Mouse (Mus musculus) lung, embryonic 14.5 days (tissue): ENCODE measurements at regions not wholly inside any gene's neighbourhood (a gene's known extent, or its start where the extent isn't known, plus 50 kb on each side); places are given as distances from the start of the nearest gene placed in this dataset.

ENCODE experiments used
- ATAC-seq: fragments of 200-750 bp; cut with Nextera tagmentation; 2 replicates; pipeline ENCODE4 v1.8.0; 2017; ENCODE audit warnings: mild to moderate bottlenecking, moderate TSS enrichment, moderate library complexity; ENCODE audit not compliant: insufficient read depth
- DNase-seq: peaks from one replicate; pipeline ENCODE4 v3.0.0-alpha.2; 2015
- H3K27ac ChIP-seq: fragments of 300-500 bp; sonication (generic); 2 replicates; pipeline ENCODE4 v1.5.1; 2014; ENCODE audit warnings: low read depth, mild to moderate bottlenecking, moderate library complexity
- H3K27me3 ChIP-seq: fragments of 300-500 bp; sonication (generic); 2 replicates; pipeline ENCODE4 v1.6.1; 2014; ENCODE audit warnings: low read length, control low read depth; ENCODE audit not compliant: insufficient read depth
- H3K36me3 ChIP-seq: fragments of 300-500 bp; sonication (generic); 2 replicates; pipeline ENCODE4 v1.6.1; 2014; ENCODE audit warnings: control low read depth; ENCODE audit not compliant: insufficient read depth
- H3K4me1 ChIP-seq: fragments of 300-500 bp; sonication (generic); 2 replicates; pipeline ENCODE4 v1.6.1; 2014; ENCODE audit warnings: antibody characterized with exemption, control low read depth; ENCODE audit not compliant: insufficient read depth
- H3K4me2 ChIP-seq: fragments of 300-500 bp; sonication (generic); 2 replicates; pipeline ENCODE4 v1.6.1; 2014; ENCODE audit warnings: mild to moderate bottlenecking
- H3K4me3 ChIP-seq: fragments of 300-500 bp; sonication (generic); 2 replicates; pipeline ENCODE4 v1.5.1; 2014; ENCODE audit warnings: low read depth, low read length
- H3K9ac ChIP-seq: fragments of 300-500 bp; sonication (generic); 2 replicates; pipeline ENCODE4 v1.6.1; 2014
- H3K9me3 ChIP-seq: fragments of 300-500 bp; sonication (generic); 2 replicates; pipeline ENCODE4 v1.6.1; 2016; ENCODE audit warnings: low read depth, low read length, control low read depth
- CTCF ChIP-seq: IDR thresholded peaks from 2 replicates; pipeline ENCODE4 v1.5.1; 2016; ENCODE audit warnings: antibody characterized with exemption, low read depth
- WGBS: fragments of 180-500 bp; shearing (Covaris S2); extraction: QIAGEN DNeasy Blood & Tissue Kit; methylation state at CpG from one replicate; pipeline ENCODE4 v1.1.7; 2014; 5-methylcytosine and 5-hydroxymethylcytosine counted together

GRCm38 (mm10) chr10:22495975-22496496 is 135.7 kb downstream of the Raet1d start:
- WGBS: 39% methylated on average over 4 of the region's 4 CpGs
- no peak for DNase-seq

More at GRCm38 (mm10) chr10:22495975-22496496, 135.7 kb downstream of the Raet1d start:
- Histone ChIP-seq H3K36me3 (no peaks in the 10 kb centered on the region), H3K4me1 (no peaks in the 10 kb centered on the region), H3K27me3 (no peaks in the 10 kb centered on the region), H3K27ac (no peak overlapping the region), H3K9ac (no peak overlapping the region), H3K9me3 (no peaks in the 10 kb centered on the region), H3K4me2 (no peak overlapping the region), H3K4me3 (no peak overlapping the region)
- no peak for ATAC-seq
- no peak for TF ChIP-seq CTCF
